26 mouse cellular contexts compared by ENCODE assay signal in genomic region chr12:80277428-80277827, GRCm38 (mm10). TPM values are rescaled to one million over a fixed set of nuclear protein-coding genes. Genes with fewer than 3 reads are reported as not detected.
DNase-seq lines count a peak whose midpoint lies in the region; ATAC-seq and TF ChIP-seq lines count a peak whose summit lies in the region.
"Had no signal": no experiment of that assay in that cellular context is flagged by ENCODE, and none has a peak within 500 bp of the region (broad histone marks: within the 10 kb centered on the region; RNA-seq: fewer than 3 reads in every experiment).

No protein-coding gene starts in this region.

- DNase-seq in 416B (ENCODE audit: low read depth), result peak; percentile 94
- DNase-seq in adrenal gland, adult 8-10 months, result peak; percentile 10
- DNase-seq in adrenal gland, postnatal 36 days, result peak; percentile 46 to 50
- DNase-seq in left cerebral cortex, adult 18-20 months (ENCODE audit: low spot score in 2 of 2), result no peak
- no peak for DNase-seq in cerebellum, adult 9-10 months
- no peak for DNase-seq in lung, postnatal 14 days
- DNase-seq: B cell, adult 2 months; cerebellum, adult 11-12 months; cerebellum, adult 9-11 months; cerebellum, postnatal 36 days; gastrocnemius, adult 2 months; gastrocnemius, postnatal 25 days; heart, postnatal 10 days; heart, postnatal 4 days; kidney, adult 2 months had no signal

- no peaks in the 10 kb centered on the region for H3K9me3 ChIP-seq in intestine, postnatal 0 days (ENCODE audit: control insufficient read depth)
- H3K9me3 ChIP-seq: embryonic facial prominence, embryonic 15.5 days; forebrain, embryonic 10.5 days; G1E; hindbrain, embryonic 12.5 days had no signal

- no peak overlapping the region for H3K27ac ChIP-seq in intestine, postnatal 0 days (ENCODE audit: low read depth, low read length)
- H3K27ac ChIP-seq: embryonic facial prominence, embryonic 15.5 days; forebrain, embryonic 10.5 days; gastrocnemius, adult 2 months; hindbrain, embryonic 12.5 days had no signal

- no peak overlapping the region for H3K9ac ChIP-seq in intestine, postnatal 0 days (ENCODE audit: low read depth, low read length)
- H3K9ac ChIP-seq: embryonic facial prominence, embryonic 15.5 days; hindbrain, embryonic 12.5 days had no signal

- no peak overlapping the region for H3K4me3 ChIP-seq in intestine, postnatal 0 days (ENCODE audit: low read depth, low read length)
- H3K4me3 ChIP-seq: embryonic facial prominence, embryonic 15.5 days; erythroblast, embryonic 14.5 days; forebrain, embryonic 10.5 days; gastrocnemius, adult 2 months; hindbrain, embryonic 12.5 days had no signal

- no peak for TF ChIP-seq CTCF in intestine, postnatal 0 days (IDR thresholded peaks at IDR 0.05; ENCODE audit: low read depth)

- no peak overlapping the region for H3K4me2 ChIP-seq in intestine, postnatal 0 days (replicated peaks; ENCODE audit: low read depth)
- H3K4me2 ChIP-seq: embryonic facial prominence, embryonic 15.5 days; hindbrain, embryonic 12.5 days had no signal

- WGBS in intestine, postnatal 0 days, result 58% methylated on average over 7 of the region's 8 CpGs

- no peaks in the 10 kb centered on the region for H3K36me3 ChIP-seq in intestine, postnatal 0 days (ENCODE audit: control insufficient read depth, insufficient read depth)
- H3K36me3 ChIP-seq: embryonic facial prominence, embryonic 15.5 days; forebrain, embryonic 10.5 days; G1E; hindbrain, embryonic 12.5 days had no signal

- ATAC-seq in intestine, postnatal 0 days, result peak; percentile 49; the same call in 1 of the 2 replicates
- ATAC-seq: activated CD4-positive, CD25-positive, alpha-beta regulatory T cell, adult 4 months; CD4-positive, CD25-positive, alpha-beta regulatory T cell, adult 4 months; forebrain, embryonic 14.5 days; hindbrain, embryonic 16.5 days; inflammation-experienced regulatory T-cells, adult 6 months had no signal

- no peaks in the 10 kb centered on the region for H3K27me3 ChIP-seq in intestine, postnatal 0 days (replicated peaks; ENCODE audit: control insufficient read depth, insufficient read depth, low read length)
- H3K27me3 ChIP-seq: embryonic facial prominence, embryonic 15.5 days; hindbrain, embryonic 12.5 days had no signal

- no peaks in the 10 kb centered on the region for H3K4me1 ChIP-seq in intestine, postnatal 0 days (replicated peaks; ENCODE audit: control insufficient read depth, insufficient read depth, low read length)

RNA-seq across cellular contexts. Expression of gene Actn1, which starts 17.3 kb away (rescaled TPM):
- 10 to 100 TPM; 35.5 to 51.7 (median 44.4) TPM for total RNA-seq in adrenal gland, adult 8-10 months (2022)
- 10 to 100 TPM; 31.2 to 46.1 TPM for total RNA-seq in adrenal gland, postnatal 36 days (2021)
- 28.7 and 29.3 TPM in 2 replicates for polyA plus RNA-seq in intestine, postnatal 0 days (2015; fragmentation: Nextera tagmentation; extraction: Ambion mirVana)
- total RNA-seq in left cerebral cortex, adult 18-20 months (2021), result 100 to 1,000 TPM; 107 to 115 TPM

Comparison
In these comparisons a context has a peak if more than half of its experiments do, and no peak if none do; other contexts are left out.
1. DNase-seq: peak in 416B (single experiment), adrenal gland, adult 8-10 months (single experiment) and adrenal gland, postnatal 36 days (2 of 2); none in left cerebral cortex, adult 18-20 months (0 of 2), cerebellum, adult 9-10 months (single experiment) and lung, postnatal 14 days (single experiment).